Mouse (Mus musculus): ENCODE measurements around the gene Opn4.
A peak's percentile ranks its signal among the peaks of the same experiment; 100 is the strongest.

The Opn4 gene

DNA sequence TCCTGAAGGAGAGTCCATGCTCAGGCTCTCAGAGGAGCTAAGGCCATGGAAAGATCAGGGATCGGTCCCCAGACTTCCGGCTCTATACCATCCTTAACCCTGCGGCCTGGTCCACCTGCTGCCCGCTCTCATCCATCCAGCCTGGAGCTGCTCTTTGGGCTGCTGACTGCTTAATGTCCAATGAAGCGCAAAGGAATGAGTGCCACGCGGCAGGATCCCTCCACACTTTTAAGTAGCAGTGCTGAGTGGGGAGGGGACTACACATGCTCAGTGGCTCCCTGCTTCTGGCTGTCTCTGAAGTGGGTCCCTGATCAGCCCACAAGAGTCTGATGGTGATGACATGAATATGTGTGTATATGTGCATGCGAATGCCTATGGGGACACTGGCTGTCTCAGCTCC lies at the start of gene Opn4:
Gene Opn4, minus strand, starts transcription at position 202 of the 400 bp plus-strand sequence.
- no peak for DNase-seq

DNA sequence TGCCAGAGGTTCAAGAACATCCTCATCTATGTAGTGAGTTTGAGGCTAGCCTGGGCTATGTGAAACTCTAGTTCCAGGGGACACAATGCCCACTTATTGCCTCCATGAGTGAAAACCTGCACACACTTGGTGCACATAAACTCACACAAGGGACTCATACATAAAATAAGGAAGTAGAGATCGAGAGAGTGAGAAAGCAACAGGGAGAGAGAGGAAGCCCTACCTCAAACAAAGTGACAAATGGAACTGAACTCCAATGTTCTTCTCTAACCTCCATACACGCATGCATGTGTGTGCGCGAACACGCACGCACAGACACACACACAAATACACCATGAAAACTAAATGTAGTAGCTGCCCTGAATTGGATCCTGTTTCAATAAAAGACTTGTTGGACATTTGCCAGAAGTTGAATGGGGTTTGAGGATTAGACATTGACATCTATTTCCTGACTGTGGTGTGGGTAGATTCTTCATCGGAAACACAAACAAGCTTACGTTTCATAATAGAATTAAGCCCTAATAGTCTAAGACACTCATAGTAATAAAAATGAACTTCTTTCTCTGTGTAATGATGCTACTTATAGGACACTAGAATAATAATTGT lies 48.0 kb upstream of the Opn4 start:
- no peak for DNase-seq

DNA sequence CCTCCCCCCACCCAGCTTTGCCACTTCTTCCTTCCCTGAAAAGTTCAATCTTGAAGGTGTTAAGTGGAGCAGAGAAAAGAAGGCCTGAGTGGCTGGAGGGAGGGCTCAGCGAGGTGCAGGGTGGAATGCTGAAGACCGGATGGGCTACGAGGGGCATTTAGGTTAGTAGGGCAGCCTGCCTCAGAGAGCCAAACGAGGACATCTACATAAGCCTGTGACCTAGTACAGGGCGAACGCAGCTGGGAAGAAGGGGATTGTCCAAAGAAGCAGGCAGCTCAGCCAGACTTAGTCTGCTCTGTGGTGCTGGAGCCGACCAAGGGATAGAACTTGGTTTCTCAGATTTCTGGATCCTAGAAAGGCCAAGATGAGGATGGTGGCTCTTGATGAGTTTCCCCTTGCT lies 44.2 kb upstream of the Opn4 start:
- no peak for DNase-seq

DNA sequence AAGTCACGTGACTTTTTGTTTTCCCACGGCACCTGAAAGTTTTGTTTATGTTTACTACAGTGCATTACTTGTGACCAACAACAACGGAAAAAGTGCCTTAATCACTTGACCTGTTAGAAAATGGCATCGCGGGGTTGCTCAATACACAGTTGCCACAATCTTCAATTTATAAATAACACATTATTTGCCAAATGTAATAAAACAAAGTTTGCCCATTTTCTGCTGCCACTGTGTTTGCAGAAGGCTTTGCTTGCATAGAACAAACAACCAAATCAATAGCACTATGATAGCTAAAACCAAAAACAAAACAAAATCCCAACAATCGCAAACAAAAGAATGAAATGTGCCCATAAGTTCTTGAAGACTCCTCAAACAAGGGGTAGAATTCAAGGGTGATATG lies 35.8 kb upstream of the Opn4 start:
- DNase-seq = no peak

DNA sequence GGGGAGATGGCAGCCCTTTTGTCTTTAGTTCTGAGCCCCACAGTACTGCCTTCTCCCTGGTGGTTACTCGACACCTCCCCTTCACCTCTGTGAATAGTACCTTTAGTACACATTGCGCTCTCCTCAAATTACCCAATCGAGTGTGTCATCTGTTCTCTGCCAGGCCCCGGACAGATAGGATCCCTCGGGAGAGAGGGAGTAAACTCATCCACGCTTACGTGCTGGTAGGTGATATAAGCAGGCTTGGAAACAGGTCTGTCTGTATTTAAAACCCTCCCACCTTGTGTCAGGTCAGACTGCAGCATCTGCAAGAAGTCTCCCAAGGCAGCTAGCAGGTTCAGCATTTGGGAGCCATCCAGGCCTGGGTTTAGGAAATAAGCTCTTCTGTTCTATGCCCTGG lies 35.2 kb upstream of the Opn4 start:
- no peak for DNase-seq

DNA sequence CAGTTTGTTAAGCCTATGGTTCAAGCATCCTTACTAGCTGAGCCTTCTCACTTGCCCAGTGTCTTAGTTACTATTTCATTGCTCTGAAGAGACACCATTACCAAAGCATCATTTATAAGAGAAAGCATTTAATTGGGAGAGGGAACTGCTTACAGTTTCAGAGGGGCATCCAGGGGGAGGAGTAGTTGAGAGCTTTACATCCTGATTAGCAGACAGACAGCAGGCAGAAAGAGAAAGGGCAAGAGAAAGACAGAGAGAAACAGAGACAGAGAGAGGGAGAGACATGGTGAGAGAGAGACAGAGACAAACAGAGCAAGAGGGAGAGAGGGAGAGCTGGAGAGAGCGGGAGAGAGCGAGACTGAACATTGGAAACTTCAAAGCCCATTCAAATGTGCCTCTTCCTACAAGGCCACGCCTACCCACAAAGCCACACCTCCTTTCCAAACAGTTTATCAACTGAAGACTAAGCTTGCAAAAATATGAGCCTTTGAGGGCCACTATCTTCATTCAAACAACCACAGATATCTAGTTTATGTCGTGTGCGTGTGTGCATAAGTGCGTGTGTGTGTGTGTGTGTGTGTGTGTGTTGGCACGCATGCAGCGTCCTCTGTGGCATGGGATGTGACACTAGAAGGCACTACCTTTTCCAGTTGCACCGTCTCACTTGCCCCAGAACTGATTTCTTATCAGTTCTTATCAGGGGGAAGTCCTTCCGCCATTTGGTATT lies 32.9 kb upstream of the Opn4 start:
- DNase-seq = no peak

DNA sequence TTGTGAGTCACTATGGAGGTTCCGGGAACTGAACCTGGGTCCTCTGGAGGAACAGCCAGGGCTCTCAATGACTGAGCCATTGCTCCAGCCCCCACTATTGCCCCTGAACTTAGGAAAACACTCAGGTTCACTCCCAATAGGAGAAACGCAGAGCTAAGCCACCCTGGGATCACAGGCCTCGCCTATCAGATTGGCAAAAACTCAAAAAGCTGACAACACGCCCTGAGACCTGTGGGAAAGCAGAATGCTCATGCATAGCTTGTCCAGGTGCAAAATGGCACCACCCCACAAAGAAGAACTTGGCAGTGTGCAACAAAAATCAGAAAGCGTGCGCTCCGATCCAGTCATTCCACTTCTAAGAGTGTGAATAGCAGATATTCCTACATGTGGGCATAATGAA lies 26.9 kb upstream of the Opn4 start:
- no peak for DNase-seq

DNA sequence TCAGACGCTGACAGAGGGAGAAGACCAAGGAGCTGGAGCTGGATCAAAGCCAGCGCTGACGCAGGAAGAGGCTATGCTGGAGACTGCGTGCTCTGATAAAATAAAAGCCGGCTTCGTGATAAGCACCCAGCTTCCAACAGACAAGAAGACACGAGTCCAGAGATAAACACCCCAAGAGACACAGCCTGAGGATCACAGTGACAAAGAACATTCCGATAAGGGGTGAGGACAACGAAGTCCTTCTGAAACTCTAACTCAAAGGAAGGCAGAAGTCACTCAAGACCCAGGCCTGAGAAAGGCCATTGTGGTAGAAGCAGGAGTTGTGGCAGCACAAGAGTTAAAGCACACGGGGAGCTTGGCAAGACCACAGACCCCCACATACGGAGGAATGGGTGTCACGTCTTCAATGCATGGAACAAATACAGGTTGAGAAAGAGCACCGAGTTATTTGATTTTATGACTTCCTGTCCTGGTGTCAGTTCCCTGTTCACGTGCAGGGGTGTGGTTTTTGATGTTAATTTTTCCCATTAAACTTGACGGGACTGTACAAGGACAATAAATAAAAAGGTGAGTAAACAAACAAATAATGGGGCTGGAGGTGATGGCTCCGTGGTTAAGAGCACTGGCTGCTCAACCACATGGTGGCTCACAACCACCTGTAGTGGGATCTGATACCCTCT lies 23.7 kb upstream of the Opn4 start:
- no peak for DNase-seq

DNA sequence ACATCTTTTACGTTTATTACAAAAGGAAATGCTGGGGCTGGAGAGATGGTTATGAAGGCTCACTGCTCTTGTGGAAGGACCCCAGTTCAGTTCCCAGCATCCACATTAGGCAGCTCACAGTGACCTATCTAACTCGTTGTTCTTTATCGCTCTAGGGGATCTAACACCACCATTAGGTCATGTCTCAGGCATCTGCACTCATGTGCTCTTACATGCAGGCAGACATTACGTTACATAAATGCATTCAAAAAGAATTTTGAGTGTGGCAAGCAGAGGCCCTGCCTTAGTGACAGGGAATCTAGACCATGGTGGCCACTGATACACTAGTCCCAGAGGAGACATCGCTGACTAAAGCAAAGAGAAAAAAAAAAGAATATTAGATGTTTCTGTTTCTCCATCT lies 23.1 kb upstream of the Opn4 start:
- DNase-seq = no peak

DNA sequence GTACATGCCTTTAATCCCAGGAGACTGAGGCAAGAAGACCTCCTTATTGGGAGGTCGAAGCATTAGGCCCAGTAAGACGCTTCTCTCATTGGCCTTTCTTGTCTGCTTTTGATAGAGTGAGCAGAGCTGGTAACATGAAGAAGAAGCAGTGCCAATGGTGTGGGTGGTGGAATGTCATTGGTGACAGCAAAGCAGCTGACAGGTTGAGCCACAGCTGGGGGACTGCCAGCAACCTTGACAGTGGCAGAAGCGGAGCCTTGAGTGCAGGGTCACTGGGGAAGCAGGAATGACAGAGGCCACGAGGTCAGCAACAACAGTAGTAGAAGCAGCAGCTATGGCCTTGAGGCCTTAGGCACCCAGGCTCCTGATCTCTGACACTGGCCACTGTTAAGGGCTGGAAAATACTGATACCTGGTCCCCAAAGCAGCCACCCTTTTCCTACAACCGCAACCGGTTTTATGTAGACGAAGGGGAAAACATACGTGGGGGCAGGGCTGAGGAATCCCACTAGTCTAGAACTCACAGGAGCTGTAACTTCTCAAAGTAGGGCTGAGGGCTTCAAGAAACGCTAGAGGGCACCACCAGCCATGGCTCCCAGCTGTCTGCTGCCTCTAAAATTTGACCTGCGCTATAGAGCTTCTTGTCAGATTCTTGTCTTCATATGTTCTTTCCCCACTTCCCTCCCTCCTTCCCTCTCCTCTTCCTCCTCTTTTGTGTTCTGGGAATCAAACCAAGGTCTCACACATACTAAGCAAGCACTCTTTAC lies 20.9 kb upstream of the Opn4 start:
- peak; percentile 63 for DNase-seq

DNA sequence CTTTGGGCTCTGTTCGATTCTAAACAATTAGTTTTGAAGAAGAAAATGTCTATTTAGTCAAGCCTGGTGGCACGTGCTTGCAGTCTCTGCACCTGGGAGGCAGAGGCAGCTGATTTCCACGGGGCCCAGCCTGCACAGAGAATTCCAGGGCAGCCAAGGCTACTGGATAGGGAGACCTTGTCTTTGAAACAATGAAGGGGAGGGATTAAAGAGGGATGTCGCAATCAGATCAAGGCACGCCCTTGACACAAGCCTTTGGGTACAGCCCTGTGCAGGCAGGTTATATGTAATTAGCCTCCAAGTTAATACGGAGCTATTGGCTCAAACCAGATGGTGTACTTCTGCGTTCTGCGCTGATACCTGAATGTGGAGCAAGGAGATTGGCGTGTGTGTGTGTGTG lies 18.9 kb upstream of the Opn4 start:
- DNase-seq = no peak

DNA sequence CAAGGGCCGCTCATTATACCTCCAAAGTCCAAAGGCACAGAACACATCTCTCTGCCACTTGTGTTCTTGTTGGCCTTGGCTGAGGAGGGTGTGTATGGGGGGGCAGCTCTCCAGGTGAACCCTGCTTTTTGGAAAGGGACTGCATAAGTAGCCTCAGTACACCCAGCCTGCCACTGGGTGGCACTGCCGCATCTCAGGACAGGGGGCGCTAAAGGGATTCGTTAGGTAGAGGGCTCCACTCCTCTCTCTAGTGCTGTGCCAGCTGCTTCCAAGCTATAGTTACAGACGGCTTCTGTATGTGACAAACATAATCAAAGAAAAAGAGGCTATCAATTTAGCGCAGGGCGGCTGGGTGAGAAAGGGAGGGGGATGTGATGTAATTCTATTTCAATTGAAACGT lies 16.9 kb upstream of the Opn4 start:
- peak; percentile 88 for DNase-seq

DNA sequence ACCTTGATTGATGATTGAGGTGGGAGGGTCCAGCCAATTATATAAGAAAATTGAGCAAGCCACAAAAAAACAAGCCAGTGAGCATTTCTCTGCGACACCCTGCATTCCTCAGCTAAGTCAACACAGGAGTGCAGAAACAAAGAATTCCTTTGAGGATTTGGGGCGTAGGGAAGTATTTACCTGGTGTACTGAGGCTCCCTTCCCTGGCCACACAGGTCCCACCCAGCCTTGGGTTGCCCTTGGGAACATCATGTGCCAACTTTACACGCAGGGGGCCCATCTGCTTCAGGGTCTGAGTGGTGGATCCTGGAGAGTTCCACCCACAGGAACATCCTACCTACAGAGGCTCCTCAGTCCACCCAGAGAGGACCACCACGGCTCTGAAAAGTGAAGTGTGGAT lies 15.7 kb upstream of the Opn4 start:
- DNase-seq = no peak

DNA sequence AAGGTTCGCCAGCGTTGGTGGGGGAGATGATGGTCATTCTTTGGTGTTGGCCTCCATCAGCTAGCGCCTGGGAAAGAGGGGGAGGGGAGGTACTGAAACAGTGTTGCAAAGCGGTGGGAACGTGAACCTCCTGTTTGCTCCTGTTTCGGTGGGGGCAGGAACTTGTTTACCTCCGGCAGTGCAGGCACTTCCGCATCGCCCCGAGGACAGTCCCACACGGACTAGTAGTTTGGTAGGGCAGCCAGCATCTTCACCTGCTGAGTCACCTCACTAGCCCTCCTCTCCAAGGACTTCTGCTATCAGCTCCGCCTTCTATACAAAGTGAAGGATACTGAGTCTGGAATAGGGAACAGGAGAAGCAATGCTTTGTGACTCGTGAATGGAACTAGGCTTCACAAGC lies 15.1 kb upstream of the Opn4 start:
- DNase-seq = peak; percentile 35

DNA sequence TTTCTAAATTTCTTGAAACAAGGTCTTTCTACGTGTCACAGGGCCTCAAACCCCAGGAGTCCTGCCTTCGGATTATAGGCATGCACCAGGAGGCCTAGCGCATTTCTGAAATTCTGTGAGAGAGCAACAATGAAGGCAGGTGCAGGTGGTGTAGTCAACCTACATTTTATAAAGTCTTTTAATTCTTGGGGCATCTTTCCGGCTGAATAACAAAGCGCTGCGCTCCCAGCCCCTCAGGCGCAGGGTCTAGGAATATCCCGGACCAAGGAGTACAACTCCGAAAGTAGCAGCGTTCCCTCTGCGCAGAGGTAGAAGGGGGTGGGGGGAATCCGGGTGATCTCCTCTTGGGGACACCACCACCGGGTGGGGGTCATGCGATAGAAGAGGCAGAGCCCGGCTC lies 14.6 kb upstream of the Opn4 start:
- DNase-seq = no peak

DNA sequence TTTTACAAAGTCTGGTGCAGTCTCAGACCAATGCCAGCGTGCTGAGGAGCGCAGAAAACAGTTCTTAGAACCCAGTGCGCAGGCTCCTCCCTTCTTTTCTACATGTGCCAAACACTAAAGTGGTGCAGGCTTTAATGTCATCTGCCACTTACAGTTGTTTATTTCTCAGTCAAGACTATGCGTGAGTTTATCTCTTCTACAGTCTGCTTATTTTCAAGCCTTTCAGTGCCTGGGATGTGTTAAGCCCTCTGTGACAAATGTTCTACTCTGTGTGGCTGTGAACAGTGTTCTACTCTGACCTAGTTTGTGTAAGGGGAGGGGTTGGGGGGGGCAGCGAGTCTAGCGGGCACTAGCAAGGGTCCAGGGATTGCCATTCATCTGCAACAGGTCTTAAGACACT lies 13.6 kb upstream of the Opn4 start:
- DNase-seq = no peak

DNA sequence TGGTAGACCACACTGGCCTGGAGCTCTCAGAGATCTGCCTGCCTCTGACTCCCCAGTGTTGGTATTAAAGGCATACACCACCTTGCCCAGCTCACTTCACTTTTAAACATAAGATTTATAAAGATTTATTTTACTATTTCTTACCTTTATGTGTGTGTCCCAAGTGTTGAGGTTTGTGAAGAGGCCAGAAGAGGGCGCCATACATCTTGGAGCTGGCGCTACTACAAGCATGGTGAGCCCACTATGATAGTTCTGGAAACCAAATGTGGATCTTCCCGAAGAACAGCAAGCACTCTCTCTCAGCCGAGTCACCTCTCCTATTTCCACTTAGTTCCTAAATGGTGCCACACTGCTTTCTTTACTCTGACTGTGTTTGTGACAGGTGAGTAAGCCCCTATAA lies 12.3 kb upstream of the Opn4 start:
- no peak for DNase-seq

DNA sequence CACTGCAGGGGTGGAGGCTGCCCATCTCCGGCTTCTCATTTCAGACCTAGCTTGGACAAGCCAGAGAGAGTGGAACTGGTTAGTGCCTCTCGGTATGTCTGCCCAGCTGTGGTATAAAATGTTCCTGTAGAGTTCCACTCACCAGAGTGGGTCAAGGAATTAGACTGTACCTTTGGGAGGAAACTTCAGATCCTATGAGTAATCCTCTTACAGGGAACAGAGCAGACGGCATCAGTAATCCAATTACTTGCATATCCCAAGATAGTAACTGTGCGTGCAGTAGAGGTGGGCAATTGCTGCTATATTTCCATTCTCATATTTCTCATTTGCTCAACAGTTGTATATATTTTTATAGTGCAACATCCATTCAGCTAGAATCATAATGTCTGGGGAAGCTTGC lies 11.6 kb upstream of the Opn4 start:
- DNase-seq = no peak

DNA sequence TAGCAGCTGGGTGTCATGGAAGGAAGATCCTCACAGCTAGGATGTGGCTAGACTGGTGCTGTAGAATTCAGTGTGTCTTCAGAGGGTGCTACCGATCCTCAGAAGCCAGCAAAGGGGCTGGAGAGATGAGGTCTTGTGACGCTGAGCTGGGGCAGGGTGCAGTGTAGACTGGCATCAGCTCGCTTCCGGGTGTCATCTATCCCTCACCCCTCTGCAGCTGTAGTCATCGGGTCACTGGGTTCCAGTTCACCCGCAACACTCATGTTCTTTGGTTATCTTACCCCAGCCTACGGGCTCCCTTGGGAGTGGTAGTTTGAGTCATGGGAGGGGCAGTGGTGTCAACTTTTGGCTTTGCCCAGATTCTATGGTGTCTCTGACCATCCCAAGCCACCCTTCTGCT lies 2.0 kb upstream of the Opn4 start:
- DNase-seq = no peak

DNA sequence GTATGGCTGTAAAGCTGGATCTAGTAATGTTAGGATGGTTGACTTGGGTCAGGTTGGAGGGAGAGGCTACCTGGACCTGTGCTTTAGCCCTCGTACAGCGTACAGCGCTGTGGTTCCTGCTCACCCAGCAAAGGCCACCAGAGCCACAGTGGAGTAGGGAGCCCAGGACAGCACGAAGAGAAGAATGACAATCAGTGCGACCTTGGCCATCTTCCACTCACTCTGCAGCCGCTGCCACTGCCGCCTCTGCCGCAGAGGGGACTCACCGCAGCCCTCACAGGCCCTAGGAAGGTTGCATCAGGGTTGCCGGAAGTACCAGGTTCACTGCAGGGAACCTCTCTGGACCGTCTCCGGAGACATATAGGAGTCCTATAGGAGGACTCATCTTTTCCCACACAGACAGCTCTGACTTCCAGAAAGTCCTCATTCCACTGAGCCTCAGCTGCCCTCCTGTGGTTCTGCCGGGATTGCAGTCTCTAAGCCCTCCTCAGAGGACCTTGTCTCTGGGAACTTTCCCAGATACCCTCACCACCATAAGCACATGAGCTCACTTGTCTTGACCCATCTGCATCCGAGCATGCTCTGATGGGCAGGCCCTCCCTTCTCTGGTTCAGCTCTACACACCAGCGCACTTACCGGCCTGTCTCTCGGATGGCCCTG lies 4.2 kb downstream of the Opn4 start:
- DNase-seq = no peak

DNA sequence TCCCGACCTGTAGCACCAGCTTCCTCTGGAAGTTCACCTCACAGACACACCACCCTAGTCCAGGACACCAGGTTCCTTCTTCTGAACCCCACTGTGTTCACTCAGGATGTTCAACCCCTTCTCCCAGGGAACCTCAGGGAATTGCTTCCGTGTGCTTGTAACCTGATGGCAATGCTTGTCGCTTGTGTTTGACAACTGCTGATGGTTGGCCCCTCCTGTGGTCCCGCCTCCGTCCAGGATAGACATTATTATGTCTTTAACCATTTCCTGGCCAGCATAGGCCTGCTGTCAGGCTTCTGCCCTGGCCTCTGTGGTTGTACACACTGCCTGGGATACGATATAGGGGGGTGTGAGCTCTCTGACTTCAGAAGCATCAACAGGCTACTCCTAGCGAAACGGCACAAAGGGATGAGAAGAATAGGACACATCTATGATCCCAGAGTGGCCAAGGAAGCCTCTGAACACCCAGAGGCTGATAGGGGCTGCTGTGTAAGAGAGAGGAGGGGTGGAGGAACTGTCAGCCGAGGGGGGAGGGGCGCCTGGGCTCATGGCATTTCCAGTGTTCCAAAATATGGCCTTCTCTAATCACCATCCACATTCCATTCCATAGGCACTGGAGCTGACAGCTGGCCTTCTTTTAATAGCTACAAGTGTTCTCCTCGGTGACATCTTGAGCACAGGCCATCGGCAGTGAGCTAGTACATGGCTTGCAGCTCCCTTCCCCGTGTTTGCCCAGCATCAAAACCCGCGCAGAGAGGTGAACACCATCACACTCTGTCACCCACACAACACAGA lies 8.0 kb downstream of the Opn4 start:
- no peak for DNase-seq
